Mouse (Mus musculus) urinary bladder, postnatal 14 days (tissue): Measurements from ENCODE around the gene Thpo.
A peak's percentile ranks its signal among the peaks of the same experiment; 100 is the strongest.

Experiments used
- DNase-seq: peaks from one replicate; pipeline ENCODE4 v3.0.0; 2021; ENCODE audit warnings: low spot score

Gene Thpo

DNA sequence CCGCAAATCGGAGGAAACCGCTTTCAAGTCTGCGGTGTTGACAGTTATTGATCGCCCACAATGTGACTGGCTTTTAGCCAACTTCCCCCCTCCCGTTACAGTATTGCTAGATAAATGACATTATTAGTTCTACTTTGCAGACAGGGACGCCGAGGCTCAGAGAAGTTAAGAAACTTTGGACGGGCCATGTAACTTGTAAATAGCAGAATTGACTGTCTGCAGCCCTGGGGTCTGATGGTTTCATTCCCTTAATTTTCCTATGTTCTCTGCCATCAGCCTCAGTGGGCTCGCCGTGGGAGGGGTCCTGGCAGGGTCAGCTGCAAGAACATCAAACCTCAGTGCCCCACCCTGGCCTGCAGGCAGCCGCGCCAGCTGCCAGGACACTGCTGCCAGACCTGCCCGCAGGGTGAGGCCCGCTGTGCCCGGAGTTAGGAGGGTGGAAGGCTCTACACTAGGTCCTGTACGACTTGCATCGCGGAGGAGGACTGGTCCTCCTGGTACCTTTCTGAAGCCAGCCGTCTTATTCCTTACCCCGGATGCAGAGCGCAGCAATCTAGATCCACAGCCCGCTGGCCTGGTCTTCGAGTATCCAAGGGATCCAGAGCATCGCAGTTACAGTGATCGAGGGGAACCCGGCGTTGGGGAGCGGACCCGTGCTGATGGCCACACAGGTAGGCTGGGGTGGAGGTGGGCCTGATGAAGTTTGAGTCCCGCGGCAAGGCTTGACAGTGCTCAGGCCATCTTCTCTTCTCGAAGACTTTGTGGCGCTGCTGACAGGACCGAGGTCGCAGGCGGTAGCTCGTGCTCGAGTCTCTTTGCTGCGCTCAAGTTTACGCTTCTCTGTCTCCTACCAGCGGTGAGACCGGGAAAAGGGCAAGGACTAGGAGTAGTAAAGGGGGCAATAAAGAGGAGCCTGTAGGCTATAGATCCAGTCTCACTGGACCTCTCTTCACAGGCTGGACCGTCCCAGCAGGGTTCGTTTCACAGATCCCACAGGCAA lies at the start of gene Thpo:
TSS of gene Thpo (minus strand) at position 781 of the 1,000 bp plus-strand sequence.
- DNase-seq: no peak

DNA sequence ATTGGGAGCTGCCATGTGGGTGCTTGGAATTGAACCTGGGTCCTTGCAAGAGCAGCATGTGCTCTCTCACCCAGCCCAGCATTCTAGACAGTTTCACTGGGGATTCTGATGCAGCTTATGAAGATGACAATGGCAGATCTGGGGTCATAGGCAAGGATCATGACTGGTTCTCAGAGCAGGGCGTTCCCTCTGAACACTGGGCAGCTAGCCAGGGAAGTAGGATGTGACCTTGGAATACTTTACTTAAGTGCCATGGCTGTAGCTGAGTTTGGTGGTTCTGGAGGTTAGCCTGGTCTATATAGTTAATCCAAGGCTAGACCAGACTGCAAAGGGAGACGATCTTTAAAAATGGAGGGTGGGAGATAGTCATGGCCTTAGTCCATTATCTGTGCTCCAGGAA lies 49.6 kb upstream of the Thpo start:
- no peak for DNase-seq

DNA sequence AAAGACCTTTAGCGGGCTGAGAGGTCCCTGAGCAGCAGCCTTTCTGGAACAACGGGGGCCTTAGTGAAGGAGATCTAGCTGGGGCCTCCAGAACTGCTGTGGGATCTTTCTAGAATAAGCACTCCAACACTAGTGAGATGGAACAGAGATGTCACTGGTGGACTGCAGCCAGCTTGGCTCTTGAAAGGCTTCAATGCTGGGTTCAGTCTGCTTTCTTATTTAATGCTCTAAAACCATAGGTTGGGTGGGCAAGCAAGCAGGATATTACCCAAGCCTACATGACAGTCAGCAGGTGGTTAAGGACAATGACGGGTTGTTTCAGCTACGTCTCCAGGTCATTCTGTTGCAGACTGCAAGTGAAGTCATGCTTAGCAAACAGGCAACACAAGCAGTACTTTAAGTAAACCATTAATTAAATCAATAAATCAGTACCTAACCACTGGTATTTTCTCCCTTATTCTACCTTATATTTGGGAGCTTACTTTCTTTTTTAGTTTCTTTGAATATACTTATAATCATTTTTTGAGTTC lies 46.9 kb upstream of the Thpo start:
- DNase-seq: no peak

- DNase-seq: no peak
These were observed 45.5 kb upstream of the Thpo start for GRCm38 (mm10) chr16:20779846-20780245.

GRCm38 (mm10) chr16:20775021-20775420 lies 40.7 kb upstream of the Thpo start:
- no peak for DNase-seq

- DNase-seq: peak; percentile 25
These were observed 30.9 kb upstream of the Thpo start for GRCm38 (mm10) chr16:20765244-20765643.

- DNase-seq: peak; percentile 61
These were observed 27.4 kb upstream of the Thpo start for GRCm38 (mm10) chr16:20761681-20762080.

- DNase-seq: no peak
These were observed 23.1 kb upstream of the Thpo start for GRCm38 (mm10) chr16:20757385-20757784.

GRCm38 (mm10) chr16:20756052-20756451 lies 21.7 kb upstream of the Thpo start:
- DNase-seq: peak; percentile 45

GRCm38 (mm10) chr16:20750518-20750917 lies 16.2 kb upstream of the Thpo start:
- no peak for DNase-seq

- peak; percentile 81 for DNase-seq
These were observed 12.3 kb upstream of the Thpo start for GRCm38 (mm10) chr16:20746641-20747040.

- DNase-seq: no peak
These were observed 5.5 kb upstream of the Thpo start for GRCm38 (mm10) chr16:20739845-20740244.

GRCm38 (mm10) chr16:20736823-20737222 lies 2.5 kb upstream of the Thpo start:
- DNase-seq: no peak

DNA sequence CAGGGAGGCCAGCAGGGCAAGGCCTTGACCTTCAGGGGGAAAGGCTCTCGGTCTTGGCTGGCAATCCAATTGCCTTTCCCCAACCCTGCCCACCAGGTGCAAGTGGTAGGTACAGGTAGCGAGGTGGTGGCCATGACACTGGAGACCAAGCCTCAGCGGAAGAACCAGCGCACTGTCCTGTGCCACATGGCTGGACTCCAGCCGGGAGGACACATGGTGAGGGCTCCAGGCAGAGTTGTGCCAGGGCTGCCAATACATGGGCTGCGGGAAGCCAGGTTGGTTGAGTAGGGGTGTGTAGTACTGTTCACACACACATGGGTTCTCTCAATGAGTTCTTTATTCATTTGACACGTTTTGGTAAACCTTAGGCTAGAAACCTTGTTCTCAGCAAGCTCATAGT lies 1.9 kb upstream of the Thpo start:
- DNase-seq: no peak

GRCm38 (mm10) chr16:20735651-20736050 lies 1.3 kb upstream of the Thpo start:
- no peak for DNase-seq

- DNase-seq: peak; percentile 73
These were observed 1.2 kb downstream of the Thpo start, which contains the start of gene Chrd for GRCm38 (mm10) chr16:20732925-20733730. Gene Chrd (plus strand): TSS chr16:20733127.

- DNase-seq: no peak
These were observed 1.9 kb downstream of the Thpo start for GRCm38 (mm10) chr16:20732251-20732924.

- DNase-seq: no peak
These were observed 2.6 kb downstream of the Thpo start for GRCm38 (mm10) chr16:20731688-20732087.

DNA sequence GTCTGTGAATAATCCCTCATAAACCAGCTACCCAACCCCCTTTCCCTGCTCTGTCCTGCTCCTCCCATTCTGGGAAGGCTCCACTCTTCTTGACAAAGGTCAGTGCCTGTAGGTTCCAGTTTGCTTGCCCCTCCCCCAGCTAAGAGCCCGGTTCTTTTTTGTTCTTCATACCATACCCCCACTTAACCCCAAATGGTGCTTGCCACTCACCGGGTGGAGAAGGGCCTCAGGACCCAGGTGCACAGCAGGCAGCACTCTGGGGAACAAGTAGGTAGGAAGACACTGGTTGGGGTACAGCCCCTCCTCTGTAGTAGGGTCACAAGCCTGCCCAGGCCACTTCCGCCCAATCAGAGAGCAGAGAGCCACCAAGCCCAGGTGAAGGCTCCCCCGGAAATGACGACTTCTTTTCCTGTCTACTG lies 4.0 kb downstream of the Thpo start:
- no peak for DNase-seq

- no peak for DNase-seq
These were observed 7.9 kb downstream of the Thpo start for GRCm38 (mm10) chr16:20726384-20726783.

DNA sequence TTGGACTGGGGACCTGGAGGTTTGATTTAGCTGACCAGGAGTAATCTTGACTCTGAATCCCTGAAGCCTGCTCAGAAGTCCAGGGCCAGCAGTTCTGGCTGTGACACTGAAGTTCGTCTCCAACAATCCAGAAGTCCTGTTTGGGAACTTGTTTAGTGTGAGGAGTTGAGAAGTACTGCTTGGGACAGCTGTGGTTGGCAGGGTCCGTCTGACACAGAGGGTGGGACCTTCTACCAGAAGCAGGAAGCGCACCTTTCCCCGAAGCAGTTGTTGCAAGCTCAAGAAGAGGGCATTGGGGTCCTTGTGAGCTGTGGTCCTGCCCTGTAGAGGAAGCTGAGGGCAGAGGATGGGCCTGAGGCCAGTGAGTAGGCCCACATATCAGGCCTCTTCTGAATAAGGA lies 8.6 kb downstream of the Thpo start:
- no peak for DNase-seq

DNA sequence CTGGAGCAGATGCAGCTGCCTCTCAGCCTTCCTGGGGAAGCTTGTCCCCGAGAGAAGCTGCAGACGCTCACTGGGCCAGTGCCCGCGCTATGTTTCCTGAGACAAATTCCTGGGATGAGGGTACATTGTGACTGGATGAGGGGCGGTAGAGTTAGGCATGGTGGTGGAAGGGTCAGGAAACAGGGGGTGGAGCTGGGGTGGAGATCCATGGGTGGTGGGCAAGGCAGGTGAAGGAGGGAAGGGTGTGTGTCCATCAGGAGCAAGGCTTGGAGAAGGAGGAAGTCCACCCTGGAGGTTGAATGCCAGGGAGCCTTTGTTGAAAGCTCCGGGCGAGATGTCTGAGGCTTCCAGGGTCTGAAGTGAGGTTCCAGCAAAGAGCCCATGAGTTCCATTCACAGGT lies 9.0 kb downstream of the Thpo start:
- DNase-seq: no peak
